Comparison of ENCODE assay signal across 21 mouse cellular contexts in genomic region chr3:153648713-153649112, GRCm38 (mm10).
DNase-seq lines count a peak whose midpoint lies in the region; ATAC-seq and TF ChIP-seq lines count a peak whose summit lies in the region.
"Had no signal": no experiment of that assay in that cellular context is flagged by ENCODE, and none has a peak within 500 bp of the region (broad histone marks: within the 10 kb centered on the region; RNA-seq: fewer than 3 reads in every experiment).

No protein-coding gene starts in this region.

- ATAC-seq in forebrain, embryonic 15.5 days (replicated peaks) = 0 out of 2 replicates have a peak, but pooled peaks have one; percentile 11
- ATAC-seq in forebrain, embryonic 12.5 days (ENCODE audit: low FRiP score) = no peak
- ATAC-seq in intestine, embryonic 16.5 days = peak; percentile 21; the same call in 1 of the 2 replicates
- ATAC-seq in intestine, postnatal 0 days = no peak
- ATAC-seq in midbrain, embryonic 15.5 days (replicated peaks) = 0 out of 2 replicates have a peak, but pooled peaks have one; percentile 22
- no peak for ATAC-seq in midbrain, embryonic 11.5 days (ENCODE audit: low FRiP score)
- ATAC-seq in forebrain, embryonic 16.5 days = peak; percentile 54; the same call in 1 of the 2 replicates
- ATAC-seq: activated CD4-positive, CD25-positive, alpha-beta regulatory T cell, adult 4 months; Patski had no signal

- H3K4me3 ChIP-seq in forebrain, embryonic 15.5 days = no peak overlapping the region
- H3K4me3 ChIP-seq in forebrain, embryonic 12.5 days (replicated peaks) = no peak overlapping the region
- H3K4me3 ChIP-seq in intestine, embryonic 16.5 days (ENCODE audit: low read length) = no peak overlapping the region
- no peak overlapping the region for H3K4me3 ChIP-seq in intestine, postnatal 0 days (ENCODE audit: low read depth, low read length)
- no peak overlapping the region for H3K4me3 ChIP-seq in midbrain, embryonic 15.5 days
- no peak overlapping the region for H3K4me3 ChIP-seq in midbrain, embryonic 11.5 days (ENCODE audit: low read depth, low read length)
- H3K4me3 ChIP-seq in forebrain, embryonic 16.5 days (replicated peaks; ENCODE audit: low read length) = no peak overlapping the region
- H3K4me3 ChIP-seq: embryonic facial prominence, embryonic 12.5 days; heart, embryonic 13.5 days; hindbrain, embryonic 15.5 days had no signal

- peaks cover 14% of the 10 kb centered on the region; the same call in 1 of the 2 replicates for H3K4me1 ChIP-seq in forebrain, embryonic 15.5 days
- H3K4me1 ChIP-seq in forebrain, embryonic 12.5 days = peaks cover 29% of the 10 kb centered on the region
- peaks cover 6% of the 10 kb centered on the region for H3K4me1 ChIP-seq in intestine, embryonic 16.5 days (ENCODE audit: control insufficient read depth, insufficient read depth, low read length)
- H3K4me1 ChIP-seq in intestine, postnatal 0 days (replicated peaks; ENCODE audit: control insufficient read depth, insufficient read depth, low read length) = 0 out of 2 replicates have a peak, but pooled peaks cover 3% of the 10 kb centered on the region
- peaks cover 19% of the 10 kb centered on the region; the same call in 1 of the 2 replicates for H3K4me1 ChIP-seq in midbrain, embryonic 15.5 days
- H3K4me1 ChIP-seq in midbrain, embryonic 11.5 days (ENCODE audit: control insufficient read depth, insufficient read depth, low read length) = no peaks in the 10 kb centered on the region; the same call in 1 of the 2 replicates
- peaks cover 3% of the 10 kb centered on the region; the same call in 1 of the 2 replicates for H3K4me1 ChIP-seq in forebrain, embryonic 16.5 days (replicated peaks; ENCODE audit: control insufficient read depth, insufficient read depth, low read length)
- H3K4me1 ChIP-seq: heart, embryonic 13.5 days had no signal

- no peak for TF ChIP-seq CTCF in intestine, postnatal 0 days (IDR thresholded peaks at IDR 0.05; ENCODE audit: low read depth)

- no peak for DNase-seq in midbrain, embryonic 11.5 days (ENCODE audit: low spot score, missing footprints)
- DNase-seq in urinary bladder, adult 18-20 months (ENCODE audit: low spot score in 2 of 2) = no peak
- DNase-seq: adrenal gland, postnatal 14 days; cerebellum, adult 11-12 months; cerebellum, adult 9-10 months; cerebellum, postnatal 25 days; gastrocnemius, postnatal 36 days; heart, adult 11 months; heart, postnatal 36 days had no signal

- no peaks in the 10 kb centered on the region for H3K9me3 ChIP-seq in forebrain, embryonic 15.5 days
- H3K9me3 ChIP-seq in forebrain, embryonic 12.5 days = no peaks in the 10 kb centered on the region
- H3K9me3 ChIP-seq in intestine, embryonic 16.5 days (ENCODE audit: control insufficient read depth, low read length) = no peaks in the 10 kb centered on the region
- H3K9me3 ChIP-seq in intestine, postnatal 0 days (ENCODE audit: control insufficient read depth) = no peaks in the 10 kb centered on the region
- no peaks in the 10 kb centered on the region for H3K9me3 ChIP-seq in midbrain, embryonic 15.5 days
- H3K9me3 ChIP-seq in midbrain, embryonic 11.5 days (ENCODE audit: control insufficient read depth, low read length) = no peaks in the 10 kb centered on the region
- H3K9me3 ChIP-seq in forebrain, embryonic 16.5 days (ENCODE audit: control insufficient read depth, low read length) = no peaks in the 10 kb centered on the region
- H3K9me3 ChIP-seq: embryonic facial prominence, embryonic 12.5 days; heart, embryonic 13.5 days; hindbrain, embryonic 15.5 days had no signal

- no peak overlapping the region for H3K9ac ChIP-seq in forebrain, embryonic 15.5 days (replicated peaks)
- H3K9ac ChIP-seq in forebrain, embryonic 12.5 days = no peak overlapping the region
- H3K9ac ChIP-seq in intestine, embryonic 16.5 days (ENCODE audit: low read depth, low read length) = no peak overlapping the region
- no peak overlapping the region for H3K9ac ChIP-seq in intestine, postnatal 0 days (ENCODE audit: low read depth, low read length)
- H3K9ac ChIP-seq in midbrain, embryonic 15.5 days = no peak overlapping the region
- no peak overlapping the region for H3K9ac ChIP-seq in midbrain, embryonic 11.5 days (ENCODE audit: low read length)
- H3K9ac ChIP-seq in forebrain, embryonic 16.5 days (replicated peaks; ENCODE audit: low read depth, low read length) = no peak overlapping the region
- H3K9ac ChIP-seq: embryonic facial prominence, embryonic 12.5 days; heart, embryonic 13.5 days; hindbrain, embryonic 15.5 days had no signal

- WGBS in forebrain, embryonic 15.5 days = 43% methylated on average over 8 of the region's 8 CpGs
- WGBS in forebrain, embryonic 12.5 days = 54% methylated on average over 8 of the region's 8 CpGs
- WGBS in intestine, embryonic 16.5 days = 46% methylated on average over 7 of the region's 8 CpGs
- 63% methylated on average over 8 of the region's 8 CpGs for WGBS in intestine, postnatal 0 days
- WGBS in midbrain, embryonic 15.5 days = 44% methylated on average over 8 of the region's 8 CpGs
- 76% methylated on average over 8 of the region's 8 CpGs for WGBS in midbrain, embryonic 11.5 days
- WGBS in forebrain, embryonic 16.5 days = 46% methylated on average over 8 of the region's 8 CpGs

- no peak overlapping the region for H3K4me2 ChIP-seq in forebrain, embryonic 15.5 days (replicated peaks)
- no peak overlapping the region for H3K4me2 ChIP-seq in forebrain, embryonic 12.5 days
- H3K4me2 ChIP-seq in intestine, embryonic 16.5 days (ENCODE audit: low read depth, low read length) = no peak overlapping the region
- H3K4me2 ChIP-seq in intestine, postnatal 0 days (replicated peaks; ENCODE audit: low read depth) = no peak overlapping the region
- H3K4me2 ChIP-seq in midbrain, embryonic 15.5 days = no peak overlapping the region
- H3K4me2 ChIP-seq in midbrain, embryonic 11.5 days = no peak overlapping the region
- no peak overlapping the region for H3K4me2 ChIP-seq in forebrain, embryonic 16.5 days (ENCODE audit: low read length)
- H3K4me2 ChIP-seq: embryonic facial prominence, embryonic 12.5 days; heart, embryonic 13.5 days; hindbrain, embryonic 15.5 days had no signal

- no peaks in the 10 kb centered on the region for H3K36me3 ChIP-seq in forebrain, embryonic 15.5 days
- no peaks in the 10 kb centered on the region for H3K36me3 ChIP-seq in forebrain, embryonic 12.5 days (replicated peaks)
- H3K36me3 ChIP-seq in intestine, embryonic 16.5 days (ENCODE audit: control insufficient read depth, insufficient read depth, low read length) = no peaks in the 10 kb centered on the region
- H3K36me3 ChIP-seq in intestine, postnatal 0 days (ENCODE audit: control insufficient read depth, insufficient read depth) = no peaks in the 10 kb centered on the region
- H3K36me3 ChIP-seq in midbrain, embryonic 15.5 days (replicated peaks) = no peaks in the 10 kb centered on the region
- H3K36me3 ChIP-seq in midbrain, embryonic 11.5 days (ENCODE audit: control insufficient read depth, insufficient read depth, low read length) = no peaks in the 10 kb centered on the region
- no peaks in the 10 kb centered on the region for H3K36me3 ChIP-seq in forebrain, embryonic 16.5 days (ENCODE audit: control insufficient read depth, insufficient read depth)
- H3K36me3 ChIP-seq: heart, embryonic 13.5 days; hindbrain, embryonic 15.5 days had no signal

- H3K27ac ChIP-seq in forebrain, embryonic 15.5 days (replicated peaks) = no peak overlapping the region
- H3K27ac ChIP-seq in forebrain, embryonic 12.5 days = no peak overlapping the region
- H3K27ac ChIP-seq in intestine, embryonic 16.5 days (ENCODE audit: low read length) = no peak overlapping the region
- no peak overlapping the region for H3K27ac ChIP-seq in intestine, postnatal 0 days (ENCODE audit: low read depth, low read length)
- H3K27ac ChIP-seq in midbrain, embryonic 15.5 days = no peak overlapping the region
- no peak overlapping the region for H3K27ac ChIP-seq in midbrain, embryonic 11.5 days (ENCODE audit: low read depth, low read length)
- H3K27ac ChIP-seq in forebrain, embryonic 16.5 days (ENCODE audit: low read length) = no peak overlapping the region
- H3K27ac ChIP-seq: embryonic facial prominence, embryonic 12.5 days; heart, embryonic 13.5 days; hindbrain, embryonic 15.5 days had no signal

- no peaks in the 10 kb centered on the region for H3K27me3 ChIP-seq in forebrain, embryonic 15.5 days
- no peaks in the 10 kb centered on the region for H3K27me3 ChIP-seq in forebrain, embryonic 12.5 days
- H3K27me3 ChIP-seq in intestine, embryonic 16.5 days (replicated peaks; ENCODE audit: control insufficient read depth, insufficient read depth, low read length) = no peaks in the 10 kb centered on the region
- no peaks in the 10 kb centered on the region for H3K27me3 ChIP-seq in intestine, postnatal 0 days (replicated peaks; ENCODE audit: control insufficient read depth, insufficient read depth, low read length)
- H3K27me3 ChIP-seq in midbrain, embryonic 15.5 days (replicated peaks) = no peaks in the 10 kb centered on the region
- H3K27me3 ChIP-seq in midbrain, embryonic 11.5 days (ENCODE audit: control insufficient read depth, insufficient read depth, low read length) = no peaks in the 10 kb centered on the region
- H3K27me3 ChIP-seq in forebrain, embryonic 16.5 days (replicated peaks; ENCODE audit: control insufficient read depth, insufficient read depth, low read length) = no peaks in the 10 kb centered on the region
- H3K27me3 ChIP-seq: CH12.LX; embryonic facial prominence, embryonic 12.5 days; hindbrain, embryonic 15.5 days; Patski had no signal

Comparison
In these comparisons a context has a peak if more than half of its experiments do, and no peak if none do; other contexts are left out.
1. ATAC-seq: peak in forebrain, embryonic 15.5 days (single experiment), intestine, embryonic 16.5 days (single experiment), midbrain, embryonic 15.5 days (single experiment) and forebrain, embryonic 16.5 days (single experiment); none in forebrain, embryonic 12.5 days (single experiment), intestine, postnatal 0 days (single experiment) and midbrain, embryonic 11.5 days (single experiment).